Mouse (Mus musculus) testis, adult 2 months (tissue): ENCODE measurements at regions not wholly inside any gene's neighbourhood (a gene's known extent, or its start where the extent isn't known, plus 50 kb on each side); places are given as distances from the start of the nearest gene placed in this dataset.

ENCODE experiments used
- H3K27ac ChIP-seq: fragments of 200-500 bp; 2 replicates; pipeline ENCODE4 v1.5.1; 2012; ENCODE audit warnings: low read depth, low read length; ENCODE audit not compliant: control insufficient read depth, insufficient read depth
- H3K27me3 ChIP-seq: fragments of 200-500 bp; 2 replicates; pipeline ENCODE4 v1.6.1; 2012; ENCODE audit warnings: mild to moderate bottlenecking, low read length, moderate library complexity; ENCODE audit not compliant: control insufficient read depth, insufficient read depth
- H3K36me3 ChIP-seq: fragments of 200-500 bp; 2 replicates; pipeline ENCODE4 v1.6.1; 2012; ENCODE audit warnings: mild to moderate bottlenecking, low read length; ENCODE audit not compliant: control insufficient read depth, insufficient read depth
- H3K4me1 ChIP-seq: fragments of 200-500 bp; 2 replicates; pipeline ENCODE4 v1.6.1; 2012; ENCODE audit warnings: low read length; ENCODE audit not compliant: control insufficient read depth, insufficient read depth
- H3K4me3 ChIP-seq: fragments of 200-500 bp; 2 replicates; pipeline ENCODE4 v1.5.1; 2012; ENCODE audit warnings: low read depth, mild to moderate bottlenecking, low read length, moderate library complexity, mixed read lengths; ENCODE audit not compliant: control insufficient read depth
- CTCF ChIP-seq: fragments of 200-500 bp; IDR thresholded peaks from 2 replicates; pipeline ENCODE4 v1.5.1; 2012; ENCODE audit warnings: low read depth, mild to moderate bottlenecking, inconsistent platforms, low read length, moderate library complexity; ENCODE audit not compliant: control insufficient read depth, insufficient read depth, insufficient replicate concordance
- POLR2A ChIP-seq: fragments of 200-500 bp; IDR thresholded peaks from 2 replicates; pipeline ENCODE4 v1.6.1; 2012; ENCODE audit warnings: low read depth, mild to moderate bottlenecking, inconsistent platforms, low read length, moderate library complexity; ENCODE audit not compliant: control insufficient read depth

DNA sequence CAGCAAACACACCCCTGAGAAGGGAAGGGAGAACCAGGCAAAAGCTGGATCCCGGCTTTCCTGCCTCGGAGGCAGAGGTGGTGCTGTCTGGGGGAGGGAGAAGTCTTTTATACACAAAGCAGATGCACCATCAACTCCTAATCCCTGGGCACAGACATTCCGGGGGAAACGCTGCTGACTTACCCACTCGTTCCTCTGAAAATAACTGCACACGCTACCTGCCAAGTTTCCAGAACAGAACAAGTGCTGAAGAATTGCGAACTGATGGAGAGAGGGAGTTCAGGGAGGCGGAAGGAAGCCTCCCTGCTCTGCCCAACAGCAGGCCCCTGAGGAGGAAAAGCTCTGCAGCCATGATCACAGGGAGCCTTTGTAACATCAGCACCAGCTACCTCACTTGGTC is 68.1 kb upstream of the Grin2a start:
- H3K4me3 ChIP-seq, result no peak overlapping the region
- no peaks in the 10 kb centered on the region for H3K27me3 ChIP-seq
- H3K4me1 ChIP-seq, result no peaks in the 10 kb centered on the region
- TF ChIP-seq POLR2A, result no peak
- no peak for TF ChIP-seq CTCF
- no peaks in the 10 kb centered on the region for H3K36me3 ChIP-seq
- no peak overlapping the region for H3K27ac ChIP-seq

DNA sequence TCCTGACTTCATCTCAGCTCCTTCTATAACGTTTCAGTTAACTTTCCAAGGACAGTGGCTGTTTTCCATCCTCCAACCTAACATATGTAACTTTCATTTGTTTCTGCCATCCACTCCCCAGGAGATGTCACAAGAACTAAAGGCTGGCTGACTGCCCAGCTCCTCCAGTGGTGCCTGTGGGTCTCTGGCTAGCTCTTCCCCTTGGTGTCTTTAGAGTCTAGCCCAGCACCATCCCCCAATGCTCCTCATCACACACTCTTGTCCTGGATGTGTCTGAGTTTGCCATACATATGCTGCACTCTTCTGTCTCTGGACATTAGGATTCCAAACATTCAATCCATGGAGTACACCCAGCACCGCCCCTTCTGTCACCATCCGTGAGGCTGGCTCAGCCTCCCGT is 62.7 kb upstream of the Grin2a start:
- Histone ChIP-seq H3K4me3 (no peak overlapping the region), H3K36me3 (no peaks in the 10 kb centered on the region), H3K27ac (no peak overlapping the region), H3K27me3 (no peaks in the 10 kb centered on the region), H3K4me1 (no peaks in the 10 kb centered on the region)
- no peak for TF ChIP-seq POLR2A
- TF ChIP-seq CTCF, result no peak
